Mouse (Mus musculus): ENCODE measurements around the gene Dact1. TPM values are rescaled to one million over a fixed set of nuclear protein-coding genes. Genes with fewer than 3 reads are reported as not detected.
A peak's percentile ranks its signal among the peaks of the same experiment; 100 is the strongest.

The Dact1 gene
- 22.8 TPM for polyA plus RNA-seq (2021)

GRCm38 (mm10) chr12:71309581-71310067 is at the start of gene Dact1:
Gene Dact1, plus strand, starts transcription at chr12:71309884.
- ChIA-PET POLR2A (interaction anchor here (0.5 to 1.4 kb wide), 3 partner anchors 310 to 398 kb away, joined by 3 to 5 read pairs (median 3); no protein-coding TSS in a partner anchor), CTCF (interaction anchor here (1.1 to 1.2 kb wide), 2 partner anchors 13 to 28 kb away, joined by 3 read pairs; no protein-coding TSS in a partner anchor)
- TF ChIP-seq CTCF (IDR thresholded peaks at IDR 0.05): no peak
- no peaks in the 10 kb centered on the region for H3K27me3 ChIP-seq
- ATAC-seq: peak; percentile 71
- no peak for DNase-seq (ENCODE audit: low read depth, low spot score)
- in situ Hi-C loops (cut with MboI; ENCODE audit: low pct_unique_long_range_greater_than_20kb): loop anchor here (5.0 to 10.0 kb wide), 2 partner anchors 95 to 393 kb away; no protein-coding TSS in a partner anchor

DNA sequence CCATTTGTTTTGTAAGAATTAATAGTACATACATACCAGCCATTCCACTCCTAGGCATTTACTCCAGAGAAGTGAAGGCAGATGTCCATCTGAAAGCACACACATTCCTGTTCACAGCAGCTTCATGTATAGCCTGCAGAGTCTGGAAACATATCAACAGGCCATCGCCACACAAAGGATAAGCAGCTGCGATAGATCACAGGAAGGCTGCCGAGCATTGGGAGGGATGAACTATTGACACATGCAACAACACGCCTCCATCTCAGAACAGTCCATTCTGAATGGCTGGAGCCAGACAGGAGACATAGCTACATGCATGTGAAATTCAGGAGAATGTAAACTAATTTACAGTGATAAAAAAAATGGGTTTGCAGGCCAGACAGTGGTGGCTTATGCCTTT is 45.5 kb upstream of the Dact1 start:
- CTCF ChIA-PET: no interaction called here
- no peak for TF ChIP-seq CTCF (IDR thresholded peaks at IDR 0.05)
- in situ Hi-C loops (cut with MboI; ENCODE audit: low pct_unique_long_range_greater_than_20kb): no loop called here
- POLR2A ChIA-PET: no interaction called here
- H3K27me3 ChIP-seq: no peaks in the 10 kb centered on the region
- no peak for ATAC-seq
- no peak for DNase-seq (ENCODE audit: low read depth, low spot score)

DNA sequence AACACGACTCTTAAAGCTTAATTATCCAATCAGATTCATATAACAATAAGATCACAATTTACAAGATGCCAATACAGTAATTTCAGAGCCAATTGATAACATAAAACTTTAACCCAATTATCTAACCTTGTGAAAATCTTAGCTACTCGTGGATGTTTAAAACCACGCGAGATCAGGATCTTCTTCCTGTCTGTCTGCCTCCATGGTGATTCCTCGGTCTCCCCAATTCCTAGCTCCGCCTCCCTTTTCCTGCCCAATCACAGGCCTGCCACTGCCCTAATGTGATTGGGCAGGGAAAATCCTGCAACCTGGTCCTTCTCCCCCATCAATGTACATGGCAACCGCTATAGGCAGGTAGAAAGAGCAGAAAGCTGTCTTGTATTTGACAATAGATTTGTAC is 40.3 kb upstream of the Dact1 start:
- CTCF ChIA-PET: no interaction called here
- no peak for TF ChIP-seq CTCF (IDR thresholded peaks at IDR 0.05)
- in situ Hi-C loops (cut with MboI; ENCODE audit: low pct_unique_long_range_greater_than_20kb): no loop called here
- H3K27me3 ChIP-seq: no peaks in the 10 kb centered on the region
- POLR2A ChIA-PET: no interaction called here
- DNase-seq (ENCODE audit: low read depth, low spot score) (no peak), ATAC-seq (no peak)

GRCm38 (mm10) chr12:71271131-71271530 is 38.6 kb upstream of the Dact1 start:
- DNase-seq (ENCODE audit: low read depth, low spot score) (no peak), ATAC-seq (no peak)
- TF ChIP-seq CTCF (IDR thresholded peaks at IDR 0.05): no peak
- no peaks in the 10 kb centered on the region for H3K27me3 ChIP-seq
- in situ Hi-C loops (cut with MboI; ENCODE audit: low pct_unique_long_range_greater_than_20kb): no loop called here
- POLR2A ChIA-PET: no interaction called here
- CTCF ChIA-PET: no interaction called here

- in situ Hi-C loops (cut with MboI; ENCODE audit: low pct_unique_long_range_greater_than_20kb): no loop called here
- ChIA-PET POLR2A (no interaction called here), CTCF (interaction anchor here (0.9 kb wide), 1 partner anchor 36 kb away, joined by 4 read pairs; no protein-coding TSS in a partner anchor)
- H3K27me3 ChIP-seq: no peaks in the 10 kb centered on the region
- no peak for DNase-seq (ENCODE audit: low read depth, low spot score)
- TF ChIP-seq CTCF (IDR thresholded peaks at IDR 0.05): peak; percentile 55
- no peak for ATAC-seq
Measured at GRCm38 (mm10) chr12:71274519-71275237, 35.0 kb upstream of the Dact1 start.

DNA sequence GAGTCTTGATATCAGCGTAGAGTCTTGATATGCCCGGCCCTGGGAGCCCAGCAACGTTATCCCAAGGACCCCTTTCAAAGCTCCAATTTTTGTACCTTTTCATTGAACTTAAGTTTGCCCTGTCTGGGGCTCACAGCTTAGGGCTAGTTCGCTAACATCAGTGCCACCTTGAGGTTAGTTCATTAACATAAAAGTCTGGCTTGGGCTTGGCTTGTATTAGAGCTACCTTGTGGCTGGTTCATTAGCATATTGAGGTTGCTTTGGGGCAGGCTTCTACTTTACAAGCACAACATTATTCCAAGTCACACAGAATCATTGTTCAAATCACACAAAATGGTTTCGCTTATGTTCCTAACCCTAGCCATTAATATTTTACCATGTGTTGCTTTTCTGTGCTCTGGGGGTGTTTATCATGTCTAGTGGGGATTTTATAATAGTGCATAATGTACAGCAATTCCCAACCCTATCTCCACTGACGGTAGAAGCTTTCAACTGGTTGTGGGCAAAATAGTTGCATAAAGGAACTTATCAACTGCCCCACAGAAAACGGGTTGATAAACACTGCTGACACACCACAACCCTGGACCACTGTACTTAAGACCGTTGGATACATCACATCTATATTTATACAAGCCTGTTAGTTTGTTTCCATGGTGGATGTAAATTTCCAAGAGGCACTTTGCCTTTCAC is 33.6 kb upstream of the Dact1 start:
- DNase-seq (ENCODE audit: low read depth, low spot score): no peak
- no peak for ATAC-seq
- ChIA-PET POLR2A (no interaction called here), CTCF (interaction anchor here (0.9 kb wide), 1 partner anchor 35 kb away, joined by 4 read pairs; no protein-coding TSS in a partner anchor)
- no peak for TF ChIP-seq CTCF (IDR thresholded peaks at IDR 0.05)
- in situ Hi-C loops (cut with MboI; ENCODE audit: low pct_unique_long_range_greater_than_20kb): no loop called here
- H3K27me3 ChIP-seq: no peaks in the 10 kb centered on the region

GRCm38 (mm10) chr12:71279521-71280262 is 30.0 kb upstream of the Dact1 start:
- CTCF ChIA-PET: no interaction called here
- DNase-seq (ENCODE audit: low read depth, low spot score) (no peak), ATAC-seq (no peak)
- in situ Hi-C loops (cut with MboI; ENCODE audit: low pct_unique_long_range_greater_than_20kb): no loop called here
- no peak for TF ChIP-seq CTCF (IDR thresholded peaks at IDR 0.05)
- POLR2A ChIA-PET: interaction anchor here (0.5 to 0.7 kb wide), 2 partner anchors 13 to 356 kb away, joined by 3 read pairs; no protein-coding TSS in a partner anchor
- H3K27me3 ChIP-seq: no peaks in the 10 kb centered on the region

GRCm38 (mm10) chr12:71281201-71281768 is 28.4 kb upstream of the Dact1 start:
- H3K27me3 ChIP-seq: no peaks in the 10 kb centered on the region
- ChIA-PET POLR2A (no interaction called here), CTCF (no interaction called here)
- ATAC-seq (no peak), DNase-seq (ENCODE audit: low read depth, low spot score) (no peak)
- in situ Hi-C loops (cut with MboI; ENCODE audit: low pct_unique_long_range_greater_than_20kb): no loop called here
- no peak for TF ChIP-seq CTCF (IDR thresholded peaks at IDR 0.05)

- ChIA-PET POLR2A (no interaction called here), CTCF (no interaction called here)
- no peaks in the 10 kb centered on the region for H3K27me3 ChIP-seq
- DNase-seq (ENCODE audit: low read depth, low spot score) (no peak), ATAC-seq (no peak)
- no peak for TF ChIP-seq CTCF (IDR thresholded peaks at IDR 0.05)
- in situ Hi-C loops (cut with MboI; ENCODE audit: low pct_unique_long_range_greater_than_20kb): no loop called here
Measured at GRCm38 (mm10) chr12:71285399-71285798, 24.3 kb upstream of the Dact1 start.

DNA sequence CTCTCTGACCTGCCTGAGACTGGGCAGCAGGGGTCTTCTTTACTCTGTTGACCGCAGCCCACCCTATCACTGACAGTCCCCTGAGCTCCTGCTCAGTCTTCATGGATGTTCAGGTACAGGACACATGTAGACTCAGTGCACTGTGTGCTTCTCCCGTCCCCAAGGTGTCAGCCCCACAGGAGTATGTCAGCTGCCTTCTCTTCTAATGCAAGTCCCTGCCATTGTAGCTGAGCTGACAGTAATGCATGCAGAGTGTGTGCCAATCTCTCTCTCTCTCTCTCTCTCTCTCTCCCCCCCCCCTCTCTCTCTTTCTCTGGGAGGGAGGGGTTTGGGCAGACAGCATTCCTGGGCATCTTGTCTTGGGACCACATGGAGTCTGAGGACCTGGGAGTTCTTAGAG is 19.2 kb upstream of the Dact1 start:
- POLR2A ChIA-PET: no interaction called here
- no peak for TF ChIP-seq CTCF (IDR thresholded peaks at IDR 0.05)
- no peaks in the 10 kb centered on the region for H3K27me3 ChIP-seq
- DNase-seq (ENCODE audit: low read depth, low spot score): no peak
- in situ Hi-C loops (cut with MboI; ENCODE audit: low pct_unique_long_range_greater_than_20kb): no loop called here
- CTCF ChIA-PET: no interaction called here
- no peak for ATAC-seq
